Mouse (Mus musculus) spleen, adult 18-20 months (tissue): ENCODE results near the gene Vmn1r1.
A peak's percentile ranks its signal among the peaks of the same experiment; 100 is the strongest.

ENCODE experiments used
- DNase-seq, 2 experiments: peaks; one replicate each; pipeline ENCODE4 v3.0.0; 2022; ENCODE audit warnings: mixed read lengths in 2 of 2

Vmn1r1 gene

GRCm38 (mm10) chr1:182130830-182131229 is 33.5 kb downstream of the Vmn1r1 start:
- peak in 1 of 2 experiments; percentile 22 for DNase-seq

GRCm38 (mm10) chr1:182124924-182125368 is 39.3 kb downstream of the Vmn1r1 start:
- peak; percentile 76 to 78 for DNase-seq

GRCm38 (mm10) chr1:182124506-182124905 is 39.8 kb downstream of the Vmn1r1 start, which contains the start of gene Srp9:
Srp9 (plus strand) TSS chr1:182124737.
- DNase-seq = peak; percentile 96 to 97

- no peak for DNase-seq
Observed at GRCm38 (mm10) chr1:182122413-182122812, 41.9 kb downstream of the Vmn1r1 start.

- DNase-seq = no peak
Observed at GRCm38 (mm10) chr1:182115651-182116408, 48.5 kb downstream of the Vmn1r1 start.

- DNase-seq = peak in 1 of 2 experiments; percentile 28
Observed at GRCm38 (mm10) chr1:182115197-182115596, 49.1 kb downstream of the Vmn1r1 start.

- no peak for DNase-seq
Observed at GRCm38 (mm10) chr1:182113587-182114500, 50.4 kb downstream of the Vmn1r1 start.

GRCm38 (mm10) chr1:182113131-182113530 is 51.2 kb downstream of the Vmn1r1 start:
- DNase-seq = no peak

- no peak for DNase-seq
Observed at GRCm38 (mm10) chr1:182112385-182112784, 51.9 kb downstream of the Vmn1r1 start.

GRCm38 (mm10) chr1:182111386-182112317 is 52.6 kb downstream of the Vmn1r1 start:
- DNase-seq = no peak

GRCm38 (mm10) chr1:182110708-182111385 is 53.4 kb downstream of the Vmn1r1 start:
- DNase-seq = no peak

GRCm38 (mm10) chr1:182110185-182110584 is 54.1 kb downstream of the Vmn1r1 start:
- no peak for DNase-seq

GRCm38 (mm10) chr1:182108397-182109099 is 55.7 kb downstream of the Vmn1r1 start:
- no peak for DNase-seq

GRCm38 (mm10) chr1:182107251-182107650 is 57.0 kb downstream of the Vmn1r1 start:
- DNase-seq = no peak

GRCm38 (mm10) chr1:182105023-182105422 is 59.3 kb downstream of the Vmn1r1 start:
- DNase-seq = no peak
